Comparison of ENCODE assay signal across 12 mouse cellular contexts in genomic region chr4:99179446-99180120, GRCm38 (mm10). TPM values are rescaled to one million over a fixed set of nuclear protein-coding genes. Genes with fewer than 3 reads are reported as not detected.
DNase-seq lines count a peak whose midpoint lies in the region; ATAC-seq lines count a peak whose summit lies in the region.
"Had no signal": no experiment of that assay in that cellular context is flagged by ENCODE, and none has a peak within 500 bp of the region (broad histone marks: within the 10 kb centered on the region; RNA-seq: fewer than 3 reads in every experiment).

No protein-coding gene starts in this region.

- ATAC-seq in heart, embryonic 14.5 days (ENCODE audit: insufficient number of reproducible peaks, insufficient read depth, low FRiP score, low read depth), result no peak
- ATAC-seq in midbrain, embryonic 12.5 days (ENCODE audit: low FRiP score, low read depth), result no peak
- peak; percentile 70; the same call in 1 of the 2 replicates for ATAC-seq in embryonic facial prominence, embryonic 12.5 days (ENCODE audit: insufficient number of reproducible peaks, insufficient read depth, low FRiP score, low TSS enrichment)
- peak; percentile 24; the same call in 1 of the 2 replicates for ATAC-seq in midbrain, embryonic 14.5 days (ENCODE audit: low FRiP score, low TSS enrichment)
- no peak for ATAC-seq in CD4-positive, CD25-positive, alpha-beta regulatory T cell, adult 4 months
- no peak for ATAC-seq in activated CD4-positive, CD25-positive, alpha-beta regulatory T cell, adult 4 months
- ATAC-seq: forebrain, embryonic 15.5 days had no signal

- DNase-seq in heart, postnatal 36 days, result no peak
- DNase-seq in midbrain, embryonic 10.5 days (ENCODE audit: low spot score), result no peak
- DNase-seq in midbrain, embryonic 14.5 days, result no peak
- DNase-seq: kidney, postnatal 4 days; lung, adult 18-20 months had no signal

- intact Hi-C loops in heart, postnatal 36 days (cut with DNase I), result loop anchor here (2.0 to 5.0 kb wide), 5 partner anchors 59 to 457 kb away; partner anchors contain the start of gene Dock7

- H3K4me3 ChIP-seq in heart, embryonic 14.5 days (ENCODE audit: control insufficient read depth in 1 of 2, insufficient read depth in 1 of 2, low read depth in 1 of 2, low read length in 2 of 2), result no peak overlapping the region
- no peak overlapping the region for H3K4me3 ChIP-seq in midbrain, embryonic 12.5 days
- H3K4me3 ChIP-seq in midbrain, embryonic 10.5 days, result no peak overlapping the region
- H3K4me3 ChIP-seq in embryonic facial prominence, embryonic 12.5 days, result no peak overlapping the region
- H3K4me3 ChIP-seq in midbrain, embryonic 14.5 days (replicated peaks; ENCODE audit: low read depth, low read length), result no peak overlapping the region
- H3K4me3 ChIP-seq: forebrain, embryonic 15.5 days; hindbrain, embryonic 10.5 days had no signal

- H3K4me2 ChIP-seq in heart, embryonic 14.5 days (ENCODE audit: low read length), result peak overlapping the region; percentile 32; the same call in 1 of the 2 replicates
- H3K4me2 ChIP-seq in midbrain, embryonic 12.5 days (replicated peaks), result no peak overlapping the region
- no peak overlapping the region for H3K4me2 ChIP-seq in embryonic facial prominence, embryonic 12.5 days (replicated peaks)
- H3K4me2 ChIP-seq in midbrain, embryonic 14.5 days (ENCODE audit: low read length), result no peak overlapping the region
- H3K4me2 ChIP-seq: forebrain, embryonic 15.5 days had no signal

- H3K27ac ChIP-seq in heart, embryonic 14.5 days (replicated peaks in 1 of 2; ENCODE audit: control insufficient read depth in 1 of 2, insufficient read depth in 1 of 2, low read depth in 2 of 2, low read length in 2 of 2), result no peak overlapping the region
- H3K27ac ChIP-seq in midbrain, embryonic 12.5 days (replicated peaks), result no peak overlapping the region
- no peak overlapping the region for H3K27ac ChIP-seq in midbrain, embryonic 10.5 days (replicated peaks)
- H3K27ac ChIP-seq in embryonic facial prominence, embryonic 12.5 days, result no peak overlapping the region
- no peak overlapping the region for H3K27ac ChIP-seq in midbrain, embryonic 14.5 days (replicated peaks; ENCODE audit: low read depth, low read length)
- H3K27ac ChIP-seq: forebrain, embryonic 15.5 days; hindbrain, embryonic 10.5 days had no signal

- H3K27me3 ChIP-seq in heart, embryonic 14.5 days (ENCODE audit: control insufficient read depth, insufficient read depth, low read length), result no peaks in the 10 kb centered on the region
- H3K27me3 ChIP-seq in midbrain, embryonic 12.5 days, result no peaks in the 10 kb centered on the region
- no peaks in the 10 kb centered on the region for H3K27me3 ChIP-seq in midbrain, embryonic 10.5 days (ENCODE audit: low read depth, poor library complexity, severe bottlenecking)
- no peaks in the 10 kb centered on the region for H3K27me3 ChIP-seq in embryonic facial prominence, embryonic 12.5 days
- no peaks in the 10 kb centered on the region for H3K27me3 ChIP-seq in midbrain, embryonic 14.5 days (ENCODE audit: control insufficient read depth, insufficient read depth, low read length)
- H3K27me3 ChIP-seq: forebrain, embryonic 15.5 days had no signal

- 51% methylated on average over 21 of the region's 21 CpGs for WGBS in heart, embryonic 14.5 days
- 64% methylated on average over 21 of the region's 21 CpGs for WGBS in midbrain, embryonic 12.5 days
- WGBS in midbrain, embryonic 10.5 days, result 70% methylated on average over 21 of the region's 21 CpGs
- 45% methylated on average over 21 of the region's 21 CpGs for WGBS in embryonic facial prominence, embryonic 12.5 days
- 70% methylated on average over 21 of the region's 21 CpGs for WGBS in midbrain, embryonic 14.5 days

- H3K9ac ChIP-seq in heart, embryonic 14.5 days (ENCODE audit: low read length), result 0 out of 2 replicates have a peak overlapping the region, but pooled peaks have one; percentile 48
- 0 out of 2 replicates have a peak overlapping the region, but pooled peaks have one; percentile 11 for H3K9ac ChIP-seq in midbrain, embryonic 12.5 days (replicated peaks)
- H3K9ac ChIP-seq in embryonic facial prominence, embryonic 12.5 days, result no peak overlapping the region
- H3K9ac ChIP-seq in midbrain, embryonic 14.5 days (replicated peaks; ENCODE audit: low read length), result no peak overlapping the region
- H3K9ac ChIP-seq: forebrain, embryonic 15.5 days had no signal

- no peaks in the 10 kb centered on the region for H3K36me3 ChIP-seq in heart, embryonic 14.5 days (ENCODE audit: control insufficient read depth, insufficient read depth, low read length)
- no peaks in the 10 kb centered on the region for H3K36me3 ChIP-seq in midbrain, embryonic 12.5 days
- H3K36me3 ChIP-seq in midbrain, embryonic 10.5 days, result no peaks in the 10 kb centered on the region
- H3K36me3 ChIP-seq in embryonic facial prominence, embryonic 12.5 days, result no peaks in the 10 kb centered on the region
- no peaks in the 10 kb centered on the region for H3K36me3 ChIP-seq in midbrain, embryonic 14.5 days (ENCODE audit: control insufficient read depth, insufficient read depth, low read length)
- H3K36me3 ChIP-seq: forebrain, embryonic 15.5 days; hindbrain, embryonic 10.5 days had no signal

- H3K4me1 ChIP-seq in heart, embryonic 14.5 days (ENCODE audit: control insufficient read depth in 2 of 2, insufficient read depth in 2 of 2, low read length in 2 of 2), result peaks cover 0 to 3% of the 10 kb centered on the region in 2 experiments; a peak in 2 of 4 replicates
- H3K4me1 ChIP-seq in midbrain, embryonic 12.5 days, result peaks cover 6% of the 10 kb centered on the region; the same call in 1 of the 2 replicates
- H3K4me1 ChIP-seq in midbrain, embryonic 10.5 days, result peaks cover 11% of the 10 kb centered on the region
- H3K4me1 ChIP-seq in embryonic facial prominence, embryonic 12.5 days, result no peaks in the 10 kb centered on the region
- H3K4me1 ChIP-seq in midbrain, embryonic 14.5 days (ENCODE audit: control insufficient read depth, insufficient read depth, low read length), result no peaks in the 10 kb centered on the region

- H3K9me3 ChIP-seq in heart, embryonic 14.5 days (ENCODE audit: control insufficient read depth, low read length), result no peaks in the 10 kb centered on the region
- H3K9me3 ChIP-seq in midbrain, embryonic 12.5 days, result no peaks in the 10 kb centered on the region
- no peaks in the 10 kb centered on the region for H3K9me3 ChIP-seq in midbrain, embryonic 10.5 days (replicated peaks)
- no peaks in the 10 kb centered on the region for H3K9me3 ChIP-seq in embryonic facial prominence, embryonic 12.5 days
- H3K9me3 ChIP-seq in midbrain, embryonic 14.5 days (ENCODE audit: control insufficient read depth, low read length), result no peaks in the 10 kb centered on the region
- H3K9me3 ChIP-seq: forebrain, embryonic 15.5 days; hindbrain, embryonic 10.5 days had no signal

RNA-seq across cellular contexts. Expression of gene Atg4c, which starts 14.2 kb away (rescaled TPM):
- 8.5 and 8.7 TPM in 2 replicates for polyA plus RNA-seq in heart, embryonic 14.5 days (2014; fragmentation: Nextera tagmentation; extraction: Ambion mirVana)
- total RNA-seq in heart, postnatal 36 days (2021), result 1 to 10 TPM; 4.6 to 5.5 TPM
- polyA plus RNA-seq in midbrain, embryonic 12.5 days (2016; fragmentation: Nextera tagmentation; extraction: Ambion mirVana), result 15.9 and 16.1 TPM in 2 replicates
- 11.6 and 15.2 TPM in 2 replicates for polyA plus RNA-seq in midbrain, embryonic 10.5 days (2016; fragmentation: Nextera tagmentation; extraction: Ambion mirVana)
- polyA plus RNA-seq in embryonic facial prominence, embryonic 12.5 days (2016; fragmentation: Nextera tagmentation; extraction: Ambion mirVana), result 20.2 and 22.1 TPM in 2 replicates
- 11.2 and 17.8 TPM in 2 replicates for polyA plus RNA-seq in midbrain, embryonic 14.5 days (2014; fragmentation: Nextera tagmentation; extraction: Ambion mirVana)
- 1 to 10 TPM; 1.2 to 3.2 TPM for polyA plus RNA-seq in CD4-positive, CD25-positive, alpha-beta regulatory T cell, adult 4 months (2017; shearing (Covaris generic))
- 1 to 10 TPM in 1 of 2 experiments, under 1 TPM in 1; 0.50 to 1.1 TPM for polyA plus RNA-seq in activated CD4-positive, CD25-positive, alpha-beta regulatory T cell, adult 4 months (2017; shearing (Covaris generic))

RNA-seq across cellular contexts. Expression of gene Dock7, which starts 58.9 kb away (rescaled TPM):
- 33.4 and 34.4 TPM in 2 replicates for polyA plus RNA-seq in heart, embryonic 14.5 days (2014; fragmentation: Nextera tagmentation; extraction: Ambion mirVana)
- total RNA-seq in heart, postnatal 36 days (2021), result 10 to 100 TPM in 1 of 2 experiments, 1 to 10 TPM in 1; 9.0 to 11.8 TPM
- polyA plus RNA-seq in midbrain, embryonic 12.5 days (2016; fragmentation: Nextera tagmentation; extraction: Ambion mirVana), result 120 and 130 TPM in 2 replicates
- polyA plus RNA-seq in midbrain, embryonic 10.5 days (2016; fragmentation: Nextera tagmentation; extraction: Ambion mirVana), result 64.5 and 81.5 TPM in 2 replicates
- 88.7 and 94.2 TPM in 2 replicates for polyA plus RNA-seq in embryonic facial prominence, embryonic 12.5 days (2016; fragmentation: Nextera tagmentation; extraction: Ambion mirVana)
- polyA plus RNA-seq in midbrain, embryonic 14.5 days (2014; fragmentation: Nextera tagmentation; extraction: Ambion mirVana), result 78.5 and 115 TPM in 2 replicates
- not detected for polyA plus RNA-seq in CD4-positive, CD25-positive, alpha-beta regulatory T cell, adult 4 months (2017; shearing (Covaris generic))
- polyA plus RNA-seq in activated CD4-positive, CD25-positive, alpha-beta regulatory T cell, adult 4 months (2017; shearing (Covaris generic)), result 1 to 10 TPM in 1 of 2 experiments, not detected in 1; 1.2 TPM

Comparison
In these comparisons a context has a peak if more than half of its experiments do, and no peak if none do; other contexts are left out.
1. ATAC-seq: peak in embryonic facial prominence, embryonic 12.5 days (single experiment) and midbrain, embryonic 14.5 days (single experiment); none in heart, embryonic 14.5 days (single experiment), midbrain, embryonic 12.5 days (single experiment), CD4-positive, CD25-positive, alpha-beta regulatory T cell, adult 4 months (single experiment) and activated CD4-positive, CD25-positive, alpha-beta regulatory T cell, adult 4 months (single experiment).
2. H3K9ac ChIP-seq: peak in heart, embryonic 14.5 days (single experiment) and midbrain, embryonic 12.5 days (single experiment); none in embryonic facial prominence, embryonic 12.5 days (single experiment) and midbrain, embryonic 14.5 days (single experiment).
3. RNA of gene Dock7, which starts 58.9 kb away (polyA plus RNA-seq): 120 to 130 TPM in midbrain, embryonic 12.5 days, 78.5 to 115 TPM in midbrain, embryonic 14.5 days, 88.7 to 94.2 TPM in embryonic facial prominence, embryonic 12.5 days, 64.5 to 81.5 TPM in midbrain, embryonic 10.5 days and 33.4 to 34.4 TPM in heart, embryonic 14.5 days; 1.2 TPM in activated CD4-positive, CD25-positive, alpha-beta regulatory T cell, adult 4 months and not detected in CD4-positive, CD25-positive, alpha-beta regulatory T cell, adult 4 months; every median in the first group is over 10 times any median in the second.